Mouse (Mus musculus) layer of hippocampus, adult 2 months (tissue): ENCODE measurements at regions not wholly inside any gene's neighbourhood (a gene's known extent, or its start where the extent isn't known, plus 50 kb on each side); places are given as distances from the start of the nearest gene placed in this dataset.

ENCODE experiments used
- DNase-seq, 2 experiments: peaks; one replicate each; pipeline ENCODE4 v3.0.0; 2022; ENCODE audit warnings: low spot score in 2 of 2
- H3K27ac ChIP-seq: fragments of 200-600 bp; 2 replicates; pipeline ENCODE4 v1.8.1; 2022
- H3K4me3 ChIP-seq: fragments of 200-600 bp; 2 replicates; pipeline ENCODE4 v1.8.1; 2022; ENCODE audit warnings: mild to moderate bottlenecking
- CTCF ChIP-seq: fragments of 200-600 bp; conservative IDR thresholded peaks from 2 replicates; pipeline ENCODE4 v1.8.1; 2022; ENCODE audit warnings: antibody characterized with exemption, mild to moderate bottlenecking, moderate library complexity

GRCm38 (mm10) chr6:51167028-51167427 is 265.4 kb upstream of the Nfe2l3 start:
- Histone ChIP-seq H3K27ac (no peak overlapping the region), H3K4me3 (no peak overlapping the region)
- TF ChIP-seq CTCF: no peak
- DNase-seq: no peak

- TF ChIP-seq CTCF: peak; percentile 90
- DNase-seq: peak; percentile 62 to 78
- Histone ChIP-seq H3K27ac (no peak overlapping the region), H3K4me3 (no peak overlapping the region)
Measured at GRCm38 (mm10) chr6:51168048-51168447, 264.4 kb upstream of the Nfe2l3 start.

- TF ChIP-seq CTCF: no peak
- DNase-seq: no peak
- H3K27ac ChIP-seq: no peak overlapping the region
- no peak overlapping the region for H3K4me3 ChIP-seq
Measured at GRCm38 (mm10) chr6:51168775-51169695, 263.4 kb upstream of the Nfe2l3 start.

GRCm38 (mm10) chr6:51169971-51170411 is 262.5 kb upstream of the Nfe2l3 start:
- no peak overlapping the region for H3K27ac ChIP-seq
- no peak for TF ChIP-seq CTCF
- no peak overlapping the region; the same call in 1 of the 2 replicates for H3K4me3 ChIP-seq
- no peak for DNase-seq

- H3K27ac ChIP-seq: no peak overlapping the region
- peak; percentile 75 for TF ChIP-seq CTCF
- DNase-seq: no peak
- no peak overlapping the region for H3K4me3 ChIP-seq
Measured at GRCm38 (mm10) chr6:51170414-51170813, 262.1 kb upstream of the Nfe2l3 start.

GRCm38 (mm10) chr6:51170871-51171270 is 261.6 kb upstream of the Nfe2l3 start:
- DNase-seq: no peak
- peak; percentile 52; the same call in 1 of the 2 replicates for TF ChIP-seq CTCF
- no peak overlapping the region for H3K27ac ChIP-seq
- no peak overlapping the region for H3K4me3 ChIP-seq

- DNase-seq: no peak
- Histone ChIP-seq H3K4me3 (no peak overlapping the region), H3K27ac (no peak overlapping the region)
- no peak for TF ChIP-seq CTCF
Measured at GRCm38 (mm10) chr6:51171761-51172160, 260.7 kb upstream of the Nfe2l3 start.

GRCm38 (mm10) chr6:51172331-51172791 is 260.1 kb upstream of the Nfe2l3 start:
- no peak overlapping the region for H3K4me3 ChIP-seq
- no peak overlapping the region for H3K27ac ChIP-seq
- no peak for TF ChIP-seq CTCF
- DNase-seq: no peak

GRCm38 (mm10) chr6:51172856-51173619 is 259.4 kb upstream of the Nfe2l3 start:
- Histone ChIP-seq H3K4me3 (peak overlapping the region; percentile 23; the same call in 1 of the 2 replicates), H3K27ac (no peak overlapping the region)

GRCm38 (mm10) chr6:51173620-51174442 is 258.6 kb upstream of the Nfe2l3 start:
- TF ChIP-seq CTCF: no peak
- no peak for DNase-seq
- Histone ChIP-seq H3K4me3 (no peak overlapping the region; the same call in 1 of the 2 replicates), H3K27ac (no peak overlapping the region)

More at GRCm38 (mm10) chr6:51172856-51173619, 259.4 kb upstream of the Nfe2l3 start:
- peak in 1 of 2 experiments; percentile 33 for DNase-seq
- TF ChIP-seq CTCF: no peak

GRCm38 (mm10) chr6:51174443-51175021 is 257.9 kb upstream of the Nfe2l3 start:
- TF ChIP-seq CTCF: no peak
- H3K27ac ChIP-seq: no peak overlapping the region
- H3K4me3 ChIP-seq: no peak overlapping the region
- DNase-seq: no peak
